Mouse (Mus musculus): Measurements from ENCODE around the gene Fstl4. TPM values are rescaled to one million over a fixed set of nuclear protein-coding genes. Genes with fewer than 3 reads are reported as not detected.

Gene Fstl4
- polyA plus RNA-seq, 1 experiment from 2014 or later: 8.5 TPM

GRCm38 (mm10) chr11:53099322-53099721, 334.9 kb downstream of the Fstl4 start:
- no peak for DNase-seq
- 81% methylated on average over 5 of the region's 5 CpGs for WGBS
- no peak for TF ChIP-seq CTCF (IDR thresholded peaks at IDR 0.05; ENCODE audit: low read depth)
- H3K4me2 ChIP-seq: no peak overlapping the region
- no peaks in the 10 kb centered on the region for H3K9me3 ChIP-seq (ENCODE audit: low read depth, low read length)
- no peaks in the 10 kb centered on the region for H3K27me3 ChIP-seq (ENCODE audit: insufficient read depth, low read length)
- no peak for ATAC-seq (ENCODE audit: insufficient read depth)
- no peak overlapping the region for H3K9ac ChIP-seq
- H3K4me1 ChIP-seq (ENCODE audit: insufficient read depth): peaks cover 5% of the 10 kb centered on the region; the same call in 1 of the 2 replicates
- H3K4me3 ChIP-seq (ENCODE audit: low read depth, low read length): no peak overlapping the region
- H3K36me3 ChIP-seq (ENCODE audit: insufficient read depth): no peaks in the 10 kb centered on the region
- H3K27ac ChIP-seq (ENCODE audit: low read depth): no peak overlapping the region

GRCm38 (mm10) chr11:53101732-53102131, 337.3 kb downstream of the Fstl4 start:
- TF ChIP-seq CTCF (IDR thresholded peaks at IDR 0.05; ENCODE audit: low read depth): no peak
- WGBS: 77% methylated on average over 5 of the region's 5 CpGs
- Histone ChIP-seq H3K4me1 (ENCODE audit: insufficient read depth) (peaks cover 5% of the 10 kb centered on the region; the same call in 1 of the 2 replicates), H3K9ac (no peak overlapping the region), H3K27ac (ENCODE audit: low read depth) (no peak overlapping the region), H3K36me3 (ENCODE audit: insufficient read depth) (no peaks in the 10 kb centered on the region), H3K9me3 (ENCODE audit: low read depth, low read length) (no peaks in the 10 kb centered on the region), H3K4me2 (no peak overlapping the region), H3K4me3 (ENCODE audit: low read depth, low read length) (no peak overlapping the region), H3K27me3 (ENCODE audit: insufficient read depth, low read length) (no peaks in the 10 kb centered on the region)
- no peak for DNase-seq
- ATAC-seq (ENCODE audit: insufficient read depth): no peak

GRCm38 (mm10) chr11:53103601-53104325, 339.3 kb downstream of the Fstl4 start:
- Histone ChIP-seq H3K9me3 (ENCODE audit: low read depth, low read length) (no peaks in the 10 kb centered on the region), H3K4me3 (ENCODE audit: low read depth, low read length) (no peak overlapping the region), H3K4me2 (no peak overlapping the region), H3K27ac (ENCODE audit: low read depth) (peak overlapping the region; percentile 33; the same call in 1 of the 2 replicates), H3K4me1 (ENCODE audit: insufficient read depth) (no peaks in the 10 kb centered on the region), H3K27me3 (ENCODE audit: insufficient read depth, low read length) (no peaks in the 10 kb centered on the region), H3K36me3 (ENCODE audit: insufficient read depth) (no peaks in the 10 kb centered on the region), H3K9ac (no peak overlapping the region)
- DNase-seq (peak; percentile 62), ATAC-seq (ENCODE audit: insufficient read depth) (no peak)
- TF ChIP-seq CTCF (IDR thresholded peaks at IDR 0.05; ENCODE audit: low read depth): no peak
- WGBS: 48% methylated on average over 10 of the region's 10 CpGs

GRCm38 (mm10) chr11:53107706-53108105, 343.3 kb downstream of the Fstl4 start:
- ATAC-seq (ENCODE audit: insufficient read depth): no peak
- H3K9me3 ChIP-seq (ENCODE audit: low read depth, low read length): no peaks in the 10 kb centered on the region
- no peak overlapping the region for H3K9ac ChIP-seq
- DNase-seq: no peak
- TF ChIP-seq CTCF (IDR thresholded peaks at IDR 0.05; ENCODE audit: low read depth): no peak
- 62% methylated on average over 5 of the region's 5 CpGs for WGBS
- H3K4me1 ChIP-seq (ENCODE audit: insufficient read depth): no peaks in the 10 kb centered on the region
- H3K4me2 ChIP-seq: no peak overlapping the region
- H3K27me3 ChIP-seq (ENCODE audit: insufficient read depth, low read length): no peaks in the 10 kb centered on the region
- no peaks in the 10 kb centered on the region for H3K36me3 ChIP-seq (ENCODE audit: insufficient read depth)
- H3K27ac ChIP-seq (ENCODE audit: low read depth): no peak overlapping the region
- H3K4me3 ChIP-seq (ENCODE audit: low read depth, low read length): no peak overlapping the region

DNA sequence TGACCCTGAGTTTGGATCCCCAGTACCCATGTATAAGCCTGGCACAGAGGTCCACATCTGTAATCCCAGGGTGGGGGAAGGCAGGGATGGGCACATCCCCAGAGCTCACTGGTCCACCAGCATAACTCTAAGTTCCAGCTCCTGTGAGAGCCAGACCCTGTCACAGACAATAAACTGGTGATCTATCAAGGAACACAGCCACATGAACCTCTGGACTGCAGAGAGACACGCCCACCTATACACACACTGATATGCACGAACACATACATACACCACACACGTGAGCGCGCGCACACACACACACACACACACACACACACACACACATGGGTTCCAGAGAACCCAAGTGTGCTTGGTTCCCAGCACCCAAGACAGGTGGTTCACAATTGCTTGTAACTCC, 344.4 kb downstream of the Fstl4 start:
- ATAC-seq (ENCODE audit: insufficient read depth): no peak
- Histone ChIP-seq H3K4me3 (ENCODE audit: low read depth, low read length) (no peak overlapping the region), H3K4me2 (no peak overlapping the region), H3K36me3 (ENCODE audit: insufficient read depth) (no peaks in the 10 kb centered on the region), H3K9ac (no peak overlapping the region), H3K27me3 (ENCODE audit: insufficient read depth, low read length) (no peaks in the 10 kb centered on the region), H3K4me1 (ENCODE audit: insufficient read depth) (no peaks in the 10 kb centered on the region), H3K27ac (ENCODE audit: low read depth) (no peak overlapping the region), H3K9me3 (ENCODE audit: low read depth, low read length) (no peaks in the 10 kb centered on the region)
- no peak for DNase-seq
- TF ChIP-seq CTCF (IDR thresholded peaks at IDR 0.05; ENCODE audit: low read depth): no peak
- WGBS: 92% methylated on average over 6 of the region's 6 CpGs

DNA sequence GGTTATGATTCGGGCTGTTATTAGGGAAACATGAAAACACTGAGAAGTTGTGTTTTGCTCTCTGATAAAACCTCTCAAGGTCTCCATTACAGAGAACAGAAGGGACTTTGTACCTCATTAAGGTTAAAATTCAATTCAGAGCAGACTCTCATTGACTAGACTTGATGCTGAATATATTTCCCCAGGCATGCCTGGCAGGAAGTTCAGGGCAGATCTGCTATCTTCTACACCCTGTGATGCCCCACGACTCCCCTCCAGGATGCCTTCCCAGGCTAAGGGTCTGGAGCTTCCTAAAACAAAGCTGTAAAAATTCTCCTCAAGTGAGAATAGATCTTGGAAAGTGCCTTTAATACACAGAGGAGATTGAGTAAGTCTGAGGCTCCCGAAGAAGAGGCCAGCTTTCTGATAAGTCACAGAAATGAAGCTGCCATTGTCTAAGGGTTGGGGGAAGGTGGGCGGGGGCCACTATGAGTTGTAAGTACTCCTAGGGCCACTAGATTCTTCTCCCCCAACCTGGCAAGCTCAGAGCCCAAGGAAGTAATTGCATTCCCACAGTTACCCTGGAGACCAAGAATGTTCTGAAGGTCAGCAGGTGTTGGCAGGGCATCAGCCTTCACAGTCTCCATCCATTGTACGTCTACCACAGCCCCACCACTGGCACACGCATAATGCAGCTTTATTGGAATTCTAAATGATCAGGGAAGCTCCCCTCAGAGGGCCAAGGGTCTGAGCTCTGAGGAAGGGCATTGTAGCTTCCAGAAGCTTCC, 345.4 kb downstream of the Fstl4 start:
- no peak for DNase-seq
- Histone ChIP-seq H3K4me3 (ENCODE audit: low read depth, low read length) (no peak overlapping the region), H3K27ac (ENCODE audit: low read depth) (no peak overlapping the region), H3K27me3 (ENCODE audit: insufficient read depth, low read length) (no peaks in the 10 kb centered on the region), H3K4me2 (no peak overlapping the region), H3K9ac (no peak overlapping the region), H3K4me1 (ENCODE audit: insufficient read depth) (no peaks in the 10 kb centered on the region), H3K36me3 (ENCODE audit: insufficient read depth) (no peaks in the 10 kb centered on the region), H3K9me3 (ENCODE audit: low read depth, low read length) (no peaks in the 10 kb centered on the region)
- no peak for TF ChIP-seq CTCF (IDR thresholded peaks at IDR 0.05; ENCODE audit: low read depth)
- no peak for ATAC-seq (ENCODE audit: insufficient read depth)
- WGBS: 70% methylated on average over 6 of the region's 6 CpGs

DNA sequence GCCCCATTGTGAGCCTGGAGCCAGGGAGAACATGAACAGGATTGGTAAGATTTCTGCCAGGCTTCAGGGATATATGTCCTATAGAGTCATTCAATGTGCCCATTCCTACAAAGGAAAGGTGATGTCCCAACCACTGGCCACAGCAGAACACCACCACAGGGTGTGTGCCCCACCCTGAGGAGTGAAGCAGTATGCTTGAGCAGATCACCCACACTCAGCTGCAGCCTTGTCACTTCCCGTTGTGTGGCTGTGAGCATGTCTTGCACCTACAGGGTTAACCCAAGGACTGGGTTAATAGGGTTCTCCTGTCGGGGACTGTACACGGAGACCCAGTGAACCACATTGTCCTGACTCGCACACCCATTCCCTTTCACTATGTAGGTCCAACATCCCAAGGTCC, 351.3 kb downstream of the Fstl4 start:
- Histone ChIP-seq H3K4me1 (ENCODE audit: insufficient read depth) (no peaks in the 10 kb centered on the region), H3K4me3 (ENCODE audit: low read depth, low read length) (no peak overlapping the region), H3K9ac (no peak overlapping the region), H3K4me2 (no peak overlapping the region), H3K9me3 (ENCODE audit: low read depth, low read length) (no peaks in the 10 kb centered on the region), H3K27ac (ENCODE audit: low read depth) (no peak overlapping the region), H3K27me3 (ENCODE audit: insufficient read depth, low read length) (no peaks in the 10 kb centered on the region), H3K36me3 (ENCODE audit: insufficient read depth) (no peaks in the 10 kb centered on the region)
- 61% methylated on average over 4 of the region's 4 CpGs for WGBS
- no peak for TF ChIP-seq CTCF (IDR thresholded peaks at IDR 0.05; ENCODE audit: low read depth)
- ATAC-seq (ENCODE audit: insufficient read depth) (no peak), DNase-seq (no peak)

All from lung, embryonic 14.5 days (tissue).